Mouse (Mus musculus) left cerebral cortex, adult 2 months (tissue): ENCODE data around the gene Rfng. TPM values are rescaled to one million over a fixed set of nuclear protein-coding genes. Genes with fewer than 3 reads are reported as not detected.
"Not testable (repeated sequence)": the region's sequence is repeated elsewhere in the genome, so short reads cannot be mapped to it uniquely, and the experiment has no call there.

Experiments used
- DNase-seq, 2 experiments: peaks; one replicate each; pipeline ENCODE4 v3.0.0; 2021 to 2022; ENCODE audit warnings: low spot score in 2 of 2, mixed read lengths in 1 of 2; ENCODE audit errors: extremely low spot score in 1 of 2
- H3K27ac ChIP-seq: fragments of 200-600 bp; 2 replicates; pipeline ENCODE4 v1.8.1; 2022
- H3K4me3 ChIP-seq: fragments of 200-600 bp; 2 replicates; pipeline ENCODE4 v1.8.1; 2022
- CTCF ChIP-seq: fragments of 200-600 bp; IDR thresholded peaks from 2 replicates; pipeline ENCODE4 v1.8.1; 2022; ENCODE audit warnings: antibody characterized with exemption, mild to moderate bottlenecking, moderate library complexity
- intact Hi-C: fragments of 180-260 bp; cut with DNase I; formaldehyde crosslinking; loops from one replicate; pipeline ENCODE4 v1.15.1; 2025
- total RNA-seq, 2 experiments: library from RNA; stranded (reverse); gene quantifications; 2 replicates each; pipeline ENCODE4 v1.2.3; 2021

Gene Rfng
- total RNA-seq, 2 experiments from 2014 or later = 60.7 to 63.2 TPM

DNA sequence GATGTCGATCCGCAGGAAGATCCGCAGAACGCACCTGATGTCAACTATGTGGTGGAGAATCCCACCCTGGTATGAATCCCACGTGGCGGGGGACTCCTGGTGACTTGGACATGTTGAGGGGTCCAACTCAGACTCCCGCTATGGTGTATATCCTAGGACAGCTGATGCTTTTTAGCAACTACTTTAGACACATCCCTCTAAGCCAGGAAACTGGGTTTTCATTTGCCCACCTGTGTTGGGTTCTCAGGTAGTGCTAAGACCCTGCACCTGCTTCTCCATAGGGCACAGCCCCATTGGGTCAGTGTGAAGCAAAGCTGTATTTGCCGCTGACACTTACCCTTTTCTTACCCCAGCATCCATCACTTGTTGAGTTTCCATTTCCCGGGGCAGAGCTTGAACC lies 1.1 kb upstream of the Rfng start:
- intact Hi-C loops = no loop called here
- H3K27ac ChIP-seq = peak overlapping the region; percentile 89
- no peak for TF ChIP-seq CTCF
- H3K4me3 ChIP-seq = peak overlapping the region; percentile 75
- no peak for DNase-seq

DNA sequence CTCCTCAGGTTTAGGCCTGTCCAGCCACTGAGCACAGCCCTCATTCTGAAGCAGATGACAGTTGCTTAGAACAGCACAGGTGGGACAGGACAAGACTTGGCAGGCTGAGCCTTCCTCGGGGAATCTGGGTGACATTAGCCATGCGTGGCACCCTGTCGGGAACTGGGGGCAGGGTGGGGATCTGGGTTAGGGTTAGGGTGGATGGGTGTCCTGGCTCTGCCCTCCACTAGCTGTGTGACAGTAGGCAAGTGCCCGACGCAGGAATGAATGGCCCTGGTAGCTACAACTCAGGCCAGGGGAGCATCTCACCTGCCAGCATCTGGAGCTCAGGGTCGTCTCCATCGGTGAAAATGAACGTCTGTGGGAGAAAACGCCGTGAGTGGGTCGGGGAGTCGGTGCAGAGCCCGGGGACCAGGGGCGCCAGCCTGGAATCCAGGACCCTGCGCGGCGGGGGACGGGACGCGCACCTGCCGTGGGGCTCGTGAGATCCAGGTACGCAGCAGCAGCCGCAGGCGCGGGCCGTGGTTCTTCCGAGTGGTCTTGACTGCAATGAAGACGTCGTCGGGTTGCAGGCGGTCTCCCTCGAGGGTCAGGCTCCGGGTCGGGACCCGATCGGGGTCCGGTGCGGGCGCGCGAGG lies 462 bp downstream of the Rfng start:
- intact Hi-C loops = no loop called here
- DNase-seq = no peak
- peak overlapping the region; percentile 75 for H3K4me3 ChIP-seq
- no peak for TF ChIP-seq CTCF
- H3K27ac ChIP-seq = peak overlapping the region; percentile 89

DNA sequence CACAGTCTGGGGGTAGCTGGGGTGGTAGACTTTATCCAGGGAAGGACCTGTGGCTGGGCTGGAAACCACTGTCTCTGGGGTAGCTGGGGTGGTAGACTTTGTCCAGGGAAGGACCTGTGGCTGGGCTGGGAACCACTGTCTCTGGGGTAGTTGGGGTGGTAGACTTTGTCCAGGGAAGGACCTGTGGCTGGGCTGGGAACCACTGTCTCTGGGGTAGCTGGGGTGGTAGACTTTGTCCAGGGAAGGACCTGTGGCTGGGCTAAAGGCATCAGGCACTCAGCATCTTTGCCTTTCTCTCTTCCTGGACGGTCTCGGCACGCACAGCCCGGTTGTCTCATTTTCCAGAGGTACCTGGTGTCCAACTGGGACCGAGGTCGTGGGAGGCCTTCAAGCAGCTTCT lies 2.6 kb downstream of the Rfng start:
- DNase-seq, intact Hi-C loops, H3K4me3 ChIP-seq, H3K27ac ChIP-seq: not testable (repeated sequence)

DNA sequence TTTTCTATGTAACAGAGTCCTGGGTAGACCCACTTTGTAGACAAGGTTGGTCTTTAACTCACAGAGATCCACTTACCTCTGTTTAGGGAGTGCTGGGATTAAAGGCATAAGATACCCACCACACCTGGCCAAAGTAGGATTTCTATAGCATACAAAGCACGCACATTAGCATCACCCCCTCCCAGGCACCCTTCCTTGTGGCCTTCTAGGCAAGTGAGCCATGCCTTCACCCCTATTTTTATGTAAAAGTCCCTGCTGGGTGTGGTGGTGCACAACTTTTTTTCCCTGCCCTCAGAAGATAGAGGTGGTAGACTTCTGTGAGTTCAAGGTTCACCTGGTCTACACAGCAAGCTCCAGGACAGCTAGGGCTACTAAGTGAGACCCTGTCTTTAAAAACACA lies 4.1 kb downstream of the Rfng start:
- no peak for DNase-seq
- no peak for TF ChIP-seq CTCF
- H3K4me3 ChIP-seq = no peak overlapping the region
- no peak overlapping the region for H3K27ac ChIP-seq
- intact Hi-C loops = loop anchor here (5.0 to 10.0 kb wide), 3 partner anchors 125 to 263 kb away; no protein-coding TSS in a partner anchor

DNA sequence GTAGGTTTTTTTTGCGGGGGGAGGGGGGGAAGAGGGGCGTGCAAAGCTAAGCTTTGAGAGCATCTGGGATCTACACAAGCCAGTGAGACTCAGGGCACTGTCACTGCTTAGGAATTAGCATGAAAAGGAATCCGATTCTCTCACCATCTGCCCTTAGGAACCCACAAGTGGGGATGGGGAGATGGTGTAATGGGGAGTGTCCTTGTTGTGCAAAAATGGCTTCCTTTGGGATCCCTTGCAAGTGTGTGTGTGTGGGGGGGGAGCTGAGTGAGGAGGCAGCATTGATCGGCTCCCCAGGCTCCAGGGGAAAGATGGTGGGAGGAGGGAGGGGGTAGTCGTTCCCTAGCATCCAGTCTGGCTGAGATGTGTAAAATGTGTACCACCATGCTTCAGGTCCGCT lies 6.9 kb downstream of the Rfng start:
- intact Hi-C loops = loop anchor here (5.0 to 10.0 kb wide), 3 partner anchors 122 to 260 kb away; no protein-coding TSS in a partner anchor
- Histone ChIP-seq H3K4me3 (no peak overlapping the region), H3K27ac (no peak overlapping the region)
- DNase-seq = no peak
- no peak for TF ChIP-seq CTCF

DNA sequence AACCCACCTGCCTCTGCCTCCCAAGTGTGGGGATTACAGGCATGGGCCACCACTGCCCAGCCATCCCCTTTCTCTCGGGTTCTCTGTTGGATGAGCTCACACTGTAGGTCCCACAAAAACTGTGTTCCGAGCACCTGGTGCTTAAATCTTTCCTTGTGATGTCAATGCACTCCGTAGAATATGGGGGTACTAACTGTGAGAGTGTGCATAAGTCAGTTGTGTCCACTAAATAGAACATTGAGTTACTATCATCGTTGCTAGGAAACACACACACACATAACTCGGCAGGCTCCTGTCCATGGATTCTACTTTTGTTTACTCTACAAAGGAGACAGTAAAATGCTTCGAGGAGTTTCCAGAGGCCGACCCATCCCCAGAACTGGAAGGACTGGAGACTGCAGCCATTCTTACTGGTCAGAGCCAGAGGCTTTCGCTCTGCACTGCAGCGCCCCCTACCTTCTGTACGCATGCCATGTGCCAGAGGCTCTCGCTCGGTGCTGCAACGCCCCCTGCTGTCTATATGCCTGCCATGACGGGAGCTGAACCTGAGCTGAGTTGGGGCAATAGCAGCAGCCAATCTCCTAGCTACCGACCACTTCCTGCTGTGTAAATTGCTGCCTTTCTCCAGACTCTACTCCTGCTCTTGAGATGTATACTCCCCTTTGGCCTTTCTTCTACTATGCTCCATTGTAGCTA lies 8.1 kb downstream of the Rfng start:
- no peak; the same call in none of the 2 replicates for TF ChIP-seq CTCF
- intact Hi-C loops = loop anchor here (1.0 to 10.0 kb wide), 4 partner anchors 56 to 259 kb away; no protein-coding TSS in a partner anchor
- H3K27ac ChIP-seq = no peak overlapping the region
- no peak overlapping the region for H3K4me3 ChIP-seq
- DNase-seq = peak; percentile 90 to 95

DNA sequence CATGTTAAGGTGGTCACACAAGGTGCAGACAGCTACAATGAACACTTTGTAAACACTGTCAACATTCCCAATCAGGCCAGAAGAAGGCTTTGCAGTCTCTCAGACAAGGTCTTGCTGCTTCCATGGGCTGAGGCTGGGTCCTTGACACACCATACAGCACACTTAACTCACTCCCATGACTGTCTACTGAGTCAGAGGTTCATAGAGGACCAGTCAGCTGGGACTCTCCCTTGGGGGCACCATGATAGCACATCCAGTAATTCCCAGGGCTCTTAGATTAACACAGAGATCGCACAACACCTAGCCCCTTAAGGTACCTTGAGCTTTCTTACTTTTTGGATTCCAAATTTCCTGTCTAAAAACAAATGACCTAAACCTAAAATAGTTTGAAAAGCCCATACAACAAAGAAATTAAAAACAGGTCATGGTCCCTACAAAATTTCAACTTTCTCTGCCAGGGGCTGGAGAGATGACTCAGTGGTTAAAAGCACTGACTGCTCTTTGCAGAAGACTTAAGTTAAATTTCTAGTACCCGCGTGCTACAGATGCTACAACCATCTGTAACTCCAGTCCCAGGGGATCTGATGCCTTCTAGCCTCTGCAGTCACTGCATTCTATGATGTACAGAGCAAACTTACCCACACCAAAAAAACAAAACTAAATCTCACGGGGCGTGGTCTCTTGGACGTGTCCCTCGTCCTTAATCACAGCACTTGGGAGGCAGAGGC lies 10.4 kb downstream of the Rfng start:
- intact Hi-C loops = loop anchor here (10.0 kb wide), 1 partner anchor 119 kb away; no protein-coding TSS in a partner anchor

DNA sequence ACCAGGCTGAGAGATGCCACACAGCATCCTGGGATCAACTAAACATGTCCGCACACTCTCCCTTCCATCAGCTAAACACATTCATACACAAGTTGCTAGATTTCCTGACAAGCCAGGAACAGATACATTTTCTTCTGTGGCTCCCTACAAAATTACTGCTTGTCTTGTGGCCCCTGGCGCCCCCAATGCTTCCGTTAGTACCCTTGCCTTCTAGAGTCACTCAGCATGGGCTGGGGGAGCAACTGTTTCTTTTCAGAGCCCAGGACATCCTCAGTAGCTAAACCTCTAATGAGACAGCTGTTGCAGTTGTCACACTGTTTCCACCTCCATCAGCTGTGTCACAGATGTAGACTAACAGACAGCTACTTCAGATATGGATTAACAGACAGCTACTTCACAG lies 11.3 kb downstream of the Rfng start:
- no peak for DNase-seq
- H3K4me3 ChIP-seq = no peak overlapping the region
- no peak overlapping the region for H3K27ac ChIP-seq
- no peak for TF ChIP-seq CTCF
- intact Hi-C loops = loop anchor here (10.0 kb wide), 1 partner anchor 118 kb away; no protein-coding TSS in a partner anchor

More for the DNA sequence above, 10.4 kb downstream of the Rfng start:
- no peak for DNase-seq
- TF ChIP-seq CTCF = no peak
- no peak overlapping the region for H3K4me3 ChIP-seq
- H3K27ac ChIP-seq = no peak overlapping the region

DNA sequence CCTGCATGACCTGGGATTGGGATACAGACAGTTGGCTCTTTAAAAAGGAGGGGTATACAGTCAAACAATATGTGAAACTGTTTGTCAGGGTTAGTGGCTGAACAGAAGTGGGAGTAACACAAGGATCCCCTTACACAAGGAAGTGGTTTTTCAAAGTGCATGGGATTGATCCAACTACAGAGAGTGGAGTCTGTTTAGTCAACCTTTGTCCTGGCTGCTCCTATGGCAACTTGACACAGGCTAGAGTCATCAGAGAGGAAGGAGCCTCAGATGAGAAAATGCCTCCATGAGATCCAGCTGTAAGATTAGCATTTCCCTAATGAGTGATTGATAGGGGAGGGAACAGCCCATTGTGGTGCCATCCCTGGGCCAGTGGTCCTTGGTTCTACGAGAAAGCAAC lies 15.8 kb downstream of the Rfng start:
- intact Hi-C loops = no loop called here
- no peak for TF ChIP-seq CTCF
- H3K4me3 ChIP-seq = no peak overlapping the region

DNA sequence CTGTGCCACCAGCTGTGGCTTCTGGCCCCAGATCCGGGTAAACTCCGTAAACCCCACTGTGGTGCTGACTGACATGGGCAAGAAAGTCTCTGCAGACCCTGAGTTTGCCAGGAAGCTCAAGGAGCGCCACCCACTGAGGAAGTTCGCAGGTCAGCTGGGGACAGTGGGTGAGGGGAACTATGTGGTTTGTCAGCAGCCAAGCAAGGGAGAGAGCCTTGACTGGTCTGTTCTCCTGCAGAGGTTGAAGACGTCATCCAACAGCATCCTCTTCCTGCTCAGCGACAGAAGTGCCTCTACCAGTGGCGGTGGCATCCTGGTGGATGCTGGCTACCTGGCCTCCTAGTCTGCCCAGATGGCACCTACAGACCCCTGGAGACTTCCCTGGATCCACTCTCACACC lies 17.0 kb downstream of the Rfng start:
- DNase-seq, intact Hi-C loops, H3K4me3 ChIP-seq, H3K27ac ChIP-seq: not testable (repeated sequence)

More for the DNA sequence above, 15.8 kb downstream of the Rfng start:
- DNase-seq = no peak
- no peak overlapping the region for H3K27ac ChIP-seq

DNA sequence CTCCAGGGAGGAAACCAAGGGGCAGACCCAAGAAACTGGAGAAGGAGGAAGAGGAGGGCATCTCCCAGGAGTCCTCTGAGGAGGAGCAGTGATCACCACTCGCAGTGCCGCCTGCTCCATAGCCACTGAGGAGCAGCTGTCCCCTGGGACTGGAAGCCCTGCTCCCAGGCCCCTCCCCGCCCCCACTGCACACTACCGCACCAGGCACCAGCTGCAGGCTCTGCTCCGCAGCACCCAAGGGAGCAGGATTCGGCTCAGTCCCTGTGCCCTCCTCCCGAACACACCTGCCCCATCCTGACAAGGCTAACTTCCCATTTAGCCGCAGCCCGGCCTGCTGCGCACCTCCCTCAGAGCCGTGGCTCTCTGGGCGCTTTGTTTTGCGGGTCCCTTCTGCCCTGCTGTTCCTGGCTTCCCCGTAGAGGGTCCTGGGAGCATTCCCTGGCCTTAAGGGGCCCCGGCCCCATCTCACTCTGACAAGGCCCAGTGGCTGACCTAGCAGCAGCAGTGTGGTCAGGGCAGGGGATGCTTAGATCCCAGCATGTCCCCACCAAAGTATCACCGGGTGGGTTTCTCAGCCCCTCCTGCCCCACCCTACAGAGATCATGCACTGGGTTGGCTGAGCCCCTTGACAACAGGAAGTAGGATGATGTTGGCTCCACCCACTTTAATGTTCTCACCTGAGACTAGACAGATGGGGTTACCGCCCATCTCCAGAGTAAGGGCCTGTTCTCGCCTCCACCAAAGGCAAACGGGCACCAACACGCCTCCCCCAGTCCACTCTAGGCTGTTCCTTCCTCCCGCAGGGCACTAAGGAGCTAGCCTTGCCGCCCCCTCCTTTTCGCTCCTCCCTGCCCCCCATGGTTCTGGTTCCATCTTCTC lies 20.6 kb downstream of the Rfng start:
- DNase-seq = not testable (repeated sequence)

DNA sequence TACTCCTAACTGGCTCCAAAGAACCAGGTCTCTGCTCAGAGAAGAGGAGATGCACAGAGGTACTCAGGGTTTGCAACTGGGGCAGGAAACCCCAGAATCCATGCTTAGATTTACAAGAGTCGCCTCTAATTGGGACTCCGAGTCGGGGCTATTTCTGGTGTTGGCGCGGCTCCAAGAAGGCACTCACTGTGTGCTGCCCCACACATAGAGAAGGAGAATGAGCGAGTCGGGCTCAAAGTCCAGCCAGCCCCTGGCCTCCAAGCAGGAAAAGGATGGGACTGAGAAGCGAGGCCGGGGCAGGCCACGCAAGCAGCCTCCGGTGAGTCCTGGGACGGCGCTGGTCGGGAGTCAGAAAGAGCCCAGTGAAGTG lies 21.4 kb downstream of the Rfng start, which contains the start of gene Hmga1b:
Gene Hmga1b (plus strand): TSS at position 123 of the 370 bp plus-strand sequence.
- H3K4me3 ChIP-seq, intact Hi-C loops, DNase-seq, H3K27ac ChIP-seq: not testable (repeated sequence)

More for the DNA sequence above, 20.6 kb downstream of the Rfng start:
- H3K27ac ChIP-seq, H3K4me3 ChIP-seq, intact Hi-C loops: not testable (repeated sequence)
